Mouse (Mus musculus): ENCODE measurements around the gene Aebp2. TPM values are rescaled to one million over a fixed set of nuclear protein-coding genes. Genes with fewer than 3 reads are reported as not detected.
A peak's percentile ranks its signal among the peaks of the same experiment; 100 is the strongest.

The Aebp2 gene
- total RNA-seq, 2 experiments from 2014 or later = 61.0 to 63.3 TPM

DNA sequence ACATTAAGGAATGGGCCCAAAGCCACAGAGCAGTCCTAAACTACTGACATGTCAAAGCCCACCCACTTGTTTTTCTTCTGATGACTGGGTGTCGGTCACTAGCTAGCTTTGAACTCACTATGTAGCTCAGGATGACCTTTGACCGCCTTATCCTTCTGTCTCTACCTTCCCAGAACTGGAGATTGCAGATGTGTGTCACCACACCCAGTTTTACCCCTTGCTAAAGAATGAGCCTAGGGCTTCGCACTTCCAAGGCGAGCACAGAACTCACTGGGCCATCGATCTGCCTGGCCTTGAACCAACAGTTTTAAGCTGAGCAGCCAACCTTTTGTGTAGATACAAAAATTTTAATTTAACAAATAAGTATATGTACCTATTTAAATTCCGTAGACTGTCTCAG lies 13.8 kb upstream of the Aebp2 start:
- no peak for DNase-seq

- no peak for DNase-seq
These were observed 12.9 kb upstream of the Aebp2 start for GRCm38 (mm10) chr6:140609533-140609932.

DNA sequence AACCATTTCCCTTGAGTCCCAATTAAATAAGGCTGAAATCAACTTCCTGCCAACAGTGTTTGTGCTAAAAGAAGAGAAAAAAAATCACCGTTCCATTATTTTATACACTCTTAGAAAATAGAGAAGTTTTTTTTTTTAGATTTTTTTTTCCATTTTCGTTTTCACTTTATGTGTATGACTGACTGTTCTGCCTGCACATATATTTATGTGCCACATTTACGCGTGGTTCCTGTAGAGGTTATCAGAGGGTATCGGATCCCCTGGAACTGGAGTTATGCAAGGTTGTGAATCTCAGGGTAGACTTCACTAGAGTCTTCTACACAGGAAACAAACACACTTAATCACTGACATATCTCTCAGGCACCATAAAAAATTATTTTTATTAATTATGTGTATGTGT lies 12.3 kb upstream of the Aebp2 start:
- no peak for DNase-seq

DNA sequence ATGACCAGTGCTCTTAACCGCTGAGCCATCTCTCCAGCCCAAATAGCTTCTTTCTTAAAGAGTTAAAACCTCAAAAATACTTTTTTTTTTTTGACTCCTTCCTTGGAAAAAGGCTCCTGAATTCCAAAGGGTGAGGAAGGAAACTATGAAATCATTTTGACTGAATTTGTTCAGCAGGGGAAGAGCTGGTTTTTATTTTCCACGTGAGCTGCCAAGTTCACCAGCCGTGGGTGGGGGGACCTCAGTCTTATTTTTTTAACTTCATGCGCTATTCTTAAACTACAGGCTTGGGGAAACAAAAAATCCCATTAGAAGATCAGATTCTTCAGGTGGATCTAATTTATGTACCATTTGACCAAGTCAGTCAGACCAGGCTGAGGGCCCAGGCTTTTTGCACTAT lies 11.2 kb upstream of the Aebp2 start:
- no peak for DNase-seq

GRCm38 (mm10) chr6:140611893-140612473 lies 10.5 kb upstream of the Aebp2 start:
- no peak for DNase-seq

DNA sequence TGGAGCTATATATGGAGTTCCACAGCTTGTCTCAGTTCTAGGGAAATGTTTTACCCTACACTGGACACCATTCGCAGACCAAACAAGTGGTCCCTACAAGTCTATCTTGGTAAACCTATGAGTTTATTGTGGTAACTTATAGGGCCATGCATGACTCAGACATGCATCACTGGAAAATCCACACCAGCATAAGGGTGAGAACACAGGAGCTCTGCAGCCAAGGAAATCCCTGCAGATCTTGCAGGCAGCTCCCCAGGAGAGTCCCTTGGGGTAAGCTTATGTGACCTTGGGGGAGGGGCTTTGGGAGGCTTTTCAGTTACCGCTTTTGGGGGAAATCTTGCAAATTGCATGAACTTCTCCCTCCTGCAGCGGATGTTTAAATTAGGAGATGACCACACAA lies 8.6 kb upstream of the Aebp2 start:
- DNase-seq = no peak

- no peak for DNase-seq
These were observed 7.8 kb upstream of the Aebp2 start for GRCm38 (mm10) chr6:140614711-140615110.

GRCm38 (mm10) chr6:140620531-140621349 lies 1.7 kb upstream of the Aebp2 start:
- DNase-seq = no peak

GRCm38 (mm10) chr6:140621622-140622021 lies 841 bp upstream of the Aebp2 start:
- DNase-seq = no peak

DNA sequence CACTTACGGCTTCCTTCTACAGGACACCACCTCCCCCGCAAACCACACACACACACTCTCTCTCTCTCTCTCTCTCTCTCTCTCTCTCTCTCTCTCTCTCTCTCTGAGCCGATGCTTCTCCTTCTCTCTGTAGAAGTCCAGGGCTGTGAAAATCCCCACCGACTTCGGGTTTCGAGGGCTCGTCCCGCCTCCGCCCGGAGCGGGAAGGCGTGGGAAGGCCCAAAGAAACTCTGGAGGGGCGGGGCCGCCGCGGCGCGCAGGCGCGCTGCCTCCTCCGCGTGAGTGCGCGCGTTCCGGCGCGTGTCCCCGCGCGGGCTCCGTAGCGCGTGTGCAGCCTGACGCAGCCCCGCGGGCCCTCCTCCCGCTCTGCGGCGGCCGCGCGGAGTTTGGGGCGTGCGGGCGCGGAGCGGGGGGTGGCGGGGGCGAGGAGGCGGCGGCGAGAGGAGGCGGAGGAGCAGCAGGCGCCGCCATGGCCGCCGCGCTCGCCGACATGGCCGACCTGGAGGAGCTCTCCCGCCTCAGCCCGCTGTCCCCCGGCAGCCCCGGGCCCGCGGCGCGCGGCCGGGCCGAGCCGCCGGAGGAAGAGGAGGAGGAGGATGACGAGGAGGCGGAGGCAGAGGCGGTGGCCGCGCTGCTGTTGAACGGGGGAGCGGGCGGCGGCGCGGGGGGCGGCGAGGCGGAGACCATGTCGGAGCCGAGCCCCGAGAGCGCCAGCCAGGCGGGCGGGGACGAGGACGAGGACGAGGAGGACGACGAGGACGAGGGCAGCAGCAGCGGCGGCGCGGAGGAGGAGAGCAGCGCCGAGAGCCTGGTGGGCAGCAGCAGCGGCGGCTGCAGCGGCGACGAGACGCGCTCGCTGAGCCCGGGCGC lies 998 bp downstream of the Aebp2 start:
- peak; percentile 91 to 92 for DNase-seq

DNA sequence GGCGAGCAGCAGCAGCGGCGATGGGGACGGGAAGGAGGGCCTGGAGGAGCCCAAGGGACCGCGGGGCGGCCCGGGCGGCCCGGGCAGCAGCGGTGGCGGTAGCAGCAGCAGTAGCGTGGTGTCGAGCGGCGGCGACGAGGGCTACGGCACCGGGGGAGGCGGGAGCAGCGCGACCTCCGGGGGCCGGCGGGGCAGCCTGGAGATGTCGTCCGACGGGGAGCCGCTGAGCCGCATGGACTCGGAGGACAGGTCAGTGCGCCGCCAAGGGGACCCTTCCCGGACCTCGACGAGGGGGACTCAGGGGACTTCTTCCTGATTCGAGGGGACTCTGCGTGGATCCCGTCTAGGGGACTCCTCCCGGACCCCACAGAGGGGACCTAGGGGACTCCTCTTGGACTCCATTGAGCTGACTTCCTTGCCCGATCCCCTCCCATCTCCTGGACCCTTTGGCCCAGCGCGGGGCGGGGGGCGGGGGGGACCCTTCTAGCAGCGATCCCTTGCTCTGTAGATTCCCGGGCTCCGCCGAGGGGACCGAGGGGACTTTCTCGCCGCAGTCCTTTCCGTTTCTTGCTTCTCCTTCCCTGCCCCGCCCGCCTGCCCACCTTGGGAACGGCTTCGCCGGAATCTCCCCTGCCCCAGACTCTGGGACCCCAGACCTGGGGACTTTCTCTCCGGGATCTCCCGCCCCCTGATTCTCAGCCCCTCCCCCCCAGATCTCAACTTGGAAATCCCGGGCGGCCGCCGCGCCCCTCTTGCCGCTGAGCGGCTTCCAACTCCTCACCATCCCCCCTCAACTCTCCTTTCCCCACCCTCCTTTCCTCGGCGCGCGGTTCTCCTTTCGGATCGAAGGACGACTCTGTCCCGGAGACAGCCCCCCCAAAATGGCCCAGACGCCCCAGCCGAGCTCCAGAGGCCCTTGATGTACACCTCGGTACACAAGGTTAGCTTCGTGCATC lies 1.9 kb downstream of the Aebp2 start:
- DNase-seq = peak; percentile 37 to 39

GRCm38 (mm10) chr6:140629176-140629859 lies 6.9 kb downstream of the Aebp2 start:
- no peak for DNase-seq

DNA sequence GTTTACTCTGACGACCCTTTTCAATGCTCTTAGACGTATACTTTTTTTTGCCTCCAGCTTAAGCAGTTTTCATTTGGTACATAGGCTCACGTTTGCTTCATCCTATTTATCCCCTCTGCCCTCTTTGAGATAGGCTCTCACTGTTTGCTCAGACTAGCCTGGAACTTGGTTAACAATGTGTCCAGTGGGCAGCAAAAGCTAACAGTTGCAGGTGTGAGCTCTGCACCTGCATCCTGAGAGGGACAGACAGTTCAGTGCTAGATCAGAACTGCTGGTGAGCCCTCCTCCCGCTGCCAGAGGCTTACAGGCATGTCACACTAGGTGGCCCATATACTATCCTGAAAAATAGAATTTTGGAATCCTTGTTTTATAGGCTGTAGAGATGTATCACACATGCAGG lies 7.8 kb downstream of the Aebp2 start:
- DNase-seq = no peak

DNA sequence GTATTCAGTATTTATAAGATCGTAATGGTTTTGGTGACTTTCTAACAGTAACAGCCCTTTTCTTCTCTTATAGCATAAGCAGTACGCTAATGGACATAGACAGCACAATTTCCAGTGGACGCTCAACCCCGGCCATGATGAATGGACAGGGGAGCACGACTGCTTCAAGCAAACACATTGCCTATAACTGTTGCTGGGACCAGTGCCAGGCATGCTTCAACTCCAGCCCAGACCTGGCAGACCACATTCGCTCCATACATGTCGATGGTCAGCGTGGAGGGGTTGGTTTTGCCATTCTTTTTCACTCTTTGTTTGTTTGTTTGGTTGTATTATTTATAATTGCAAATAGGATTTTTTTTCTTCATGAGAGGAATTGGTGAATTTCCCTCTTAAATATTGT lies 11.2 kb downstream of the Aebp2 start:
- no peak for DNase-seq

DNA sequence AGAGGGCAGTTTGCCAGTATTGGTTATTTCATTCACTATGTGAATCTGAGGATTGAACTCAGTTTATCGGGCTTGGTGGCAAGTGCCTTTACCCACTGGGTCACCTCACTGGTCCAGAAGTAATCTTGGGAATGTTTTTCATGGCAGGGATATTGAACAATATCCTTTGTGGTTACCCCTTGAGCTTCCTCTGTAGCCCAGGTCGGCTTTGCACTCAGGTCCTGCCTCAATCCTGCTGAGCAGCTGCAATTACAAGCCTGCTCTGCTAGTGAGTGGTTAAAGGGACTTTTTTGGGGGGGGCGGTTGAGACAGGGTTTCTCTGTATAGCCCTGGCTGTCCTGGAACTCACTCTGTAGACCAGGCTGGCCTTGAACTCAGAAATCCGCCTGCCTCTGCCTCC lies 13.8 kb downstream of the Aebp2 start:
- DNase-seq = no peak

- DNase-seq = no peak
These were observed 19.5 kb downstream of the Aebp2 start for GRCm38 (mm10) chr6:140642010-140642409.

- DNase-seq = no peak
These were observed 20.2 kb downstream of the Aebp2 start for GRCm38 (mm10) chr6:140642655-140643054.

DNA sequence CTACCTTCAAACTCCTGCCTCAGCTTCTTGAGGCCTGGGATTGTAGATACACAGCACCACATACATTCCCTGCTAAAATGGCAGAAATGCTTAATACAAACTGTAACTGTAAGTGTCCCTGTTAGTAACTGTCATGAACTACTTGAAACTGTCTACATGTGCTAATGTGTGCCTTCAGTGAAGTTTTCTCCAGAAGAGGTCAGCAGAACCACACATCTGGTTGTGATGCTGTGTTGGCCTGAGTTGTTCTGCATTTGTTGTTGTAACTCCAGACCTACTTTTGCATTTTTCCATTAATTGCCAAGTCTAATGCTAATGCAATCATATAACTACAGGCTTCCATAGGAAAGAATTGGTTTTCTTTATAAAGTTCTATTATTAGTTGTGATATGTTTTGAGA lies 23.5 kb downstream of the Aebp2 start:
- DNase-seq = no peak

GRCm38 (mm10) chr6:140646892-140647291 lies 24.4 kb downstream of the Aebp2 start:
- DNase-seq = no peak

DNA sequence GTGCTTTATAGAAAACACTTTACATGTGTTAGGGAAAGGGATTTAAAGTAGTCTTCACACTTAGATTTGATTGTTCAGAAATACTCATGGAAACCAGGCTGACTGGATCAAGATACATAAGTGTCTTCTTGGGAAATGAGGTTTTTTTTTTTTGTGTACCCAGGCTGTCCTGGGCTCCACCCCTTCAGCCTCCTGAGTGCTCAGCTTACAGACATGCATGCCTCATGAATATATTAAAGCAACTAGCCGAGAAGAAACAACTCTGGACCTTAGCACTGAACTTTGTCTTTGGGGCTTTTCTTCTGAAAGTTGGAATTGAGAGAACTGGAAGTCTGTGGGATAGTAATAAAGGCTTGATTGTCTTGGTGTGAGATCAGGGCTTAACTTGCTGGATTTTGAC lies 27.3 kb downstream of the Aebp2 start:
- no peak for DNase-seq

DNA sequence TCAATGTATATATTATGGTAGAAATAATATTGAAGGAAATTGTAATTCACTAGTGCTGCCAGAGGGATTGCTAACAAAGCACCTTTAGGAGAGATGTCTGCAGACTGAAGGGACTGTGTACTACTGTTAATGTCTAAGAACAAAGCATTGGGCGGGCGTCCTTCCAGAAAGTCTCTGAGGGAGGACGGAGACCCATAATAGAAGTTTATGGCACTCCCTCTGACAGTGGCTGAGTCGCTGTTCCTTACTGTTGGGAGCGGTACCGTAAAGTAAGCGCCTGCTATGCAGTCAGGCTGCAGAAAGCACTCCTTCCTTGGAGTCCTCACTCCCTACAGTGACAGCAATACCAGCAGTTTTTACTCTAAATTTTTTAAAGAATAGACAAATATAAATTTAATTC lies 29.5 kb downstream of the Aebp2 start:
- no peak for DNase-seq

- no peak for DNase-seq
These were observed 33.0 kb downstream of the Aebp2 start for GRCm38 (mm10) chr6:140655451-140655850.
